Mouse (Mus musculus): ENCODE data around the gene Map2.

Gene Map2

GRCm38 (mm10) chr1:66175041-66175665, at the start of gene Map2:
Map2 (plus strand) TSS chr1:66175273.
- DNase-seq (ENCODE audit: low spot score in 2 of 2), result peak; percentile 40 to 53

GRCm38 (mm10) chr1:66133014-66133413, 42.1 kb upstream of the Map2 start:
- no peak for DNase-seq (ENCODE audit: low spot score in 2 of 2)

GRCm38 (mm10) chr1:66135324-66135723, 39.7 kb upstream of the Map2 start:
- DNase-seq (ENCODE audit: low spot score in 2 of 2), result no peak

- no peak for DNase-seq (ENCODE audit: low spot score in 2 of 2)
Measured at GRCm38 (mm10) chr1:66140686-66141085, 34.4 kb upstream of the Map2 start.

GRCm38 (mm10) chr1:66145180-66145579, 29.9 kb upstream of the Map2 start:
- no peak for DNase-seq (ENCODE audit: low spot score in 2 of 2)

- DNase-seq (ENCODE audit: low spot score in 2 of 2), result no peak
Measured at GRCm38 (mm10) chr1:66148825-66149514, 26.1 kb upstream of the Map2 start.

GRCm38 (mm10) chr1:66150806-66151205, 24.3 kb upstream of the Map2 start:
- no peak for DNase-seq (ENCODE audit: low spot score in 2 of 2)

GRCm38 (mm10) chr1:66157135-66157534, 17.9 kb upstream of the Map2 start:
- no peak for DNase-seq (ENCODE audit: low spot score in 2 of 2)

GRCm38 (mm10) chr1:66157589-66157988, 17.5 kb upstream of the Map2 start:
- DNase-seq (ENCODE audit: low spot score in 2 of 2), result no peak

GRCm38 (mm10) chr1:66164648-66165047, 10.4 kb upstream of the Map2 start:
- DNase-seq (ENCODE audit: low spot score in 2 of 2), result no peak

GRCm38 (mm10) chr1:66168722-66169121, 6.4 kb upstream of the Map2 start:
- DNase-seq (ENCODE audit: low spot score in 2 of 2), result no peak

GRCm38 (mm10) chr1:66172127-66172526, 2.9 kb upstream of the Map2 start:
- no peak for DNase-seq (ENCODE audit: low spot score in 2 of 2)

- DNase-seq (ENCODE audit: low spot score in 2 of 2), result no peak
Measured at GRCm38 (mm10) chr1:66173630-66174029, 1.4 kb upstream of the Map2 start.

GRCm38 (mm10) chr1:66176012-66176837, 1.2 kb downstream of the Map2 start:
- DNase-seq (ENCODE audit: low spot score in 2 of 2), result no peak

GRCm38 (mm10) chr1:66176838-66177105, 1.7 kb downstream of the Map2 start:
- no peak for DNase-seq (ENCODE audit: low spot score in 2 of 2)

GRCm38 (mm10) chr1:66177489-66178170, 2.6 kb downstream of the Map2 start:
- no peak for DNase-seq (ENCODE audit: low spot score in 2 of 2)

- DNase-seq (ENCODE audit: low spot score in 2 of 2), result no peak
Measured at GRCm38 (mm10) chr1:66187016-66187681, 12.1 kb downstream of the Map2 start.

- DNase-seq (ENCODE audit: low spot score in 2 of 2), result no peak
Measured at GRCm38 (mm10) chr1:66192401-66192800, 17.3 kb downstream of the Map2 start.

- no peak for DNase-seq (ENCODE audit: low spot score in 2 of 2)
Measured at GRCm38 (mm10) chr1:66192891-66193290, 17.8 kb downstream of the Map2 start.

GRCm38 (mm10) chr1:66195040-66195726, 20.1 kb downstream of the Map2 start:
- DNase-seq (ENCODE audit: low spot score in 2 of 2), result no peak

GRCm38 (mm10) chr1:66196240-66196639, 21.2 kb downstream of the Map2 start:
- no peak for DNase-seq (ENCODE audit: low spot score in 2 of 2)
